Mouse (Mus musculus) small intestine, adult 2 months (tissue): ENCODE measurements around the gene Heyl. TPM values are rescaled to one million over a fixed set of nuclear protein-coding genes. Genes with fewer than 3 reads are reported as not detected.

Source experiments
- H3K27ac ChIP-seq: fragments of 200-500 bp; 2 replicates; pipeline ENCODE4 v1.5.1; 2012; ENCODE audit warnings: low read depth, low read length, control low read depth, inconsistent platforms; ENCODE audit not compliant: insufficient read depth
- H3K27me3 ChIP-seq: fragments of 200-500 bp; 2 replicates; pipeline ENCODE4 v1.6.1; 2012; ENCODE audit warnings: mild to moderate bottlenecking, moderate library complexity, low read length, inconsistent platforms; ENCODE audit not compliant: control insufficient read depth, insufficient read depth
- H3K36me3 ChIP-seq: fragments of 200-500 bp; 2 replicates; pipeline ENCODE4 v1.6.1; 2012; ENCODE audit warnings: mild to moderate bottlenecking, low read length, control low read depth, inconsistent platforms; ENCODE audit not compliant: control insufficient read depth, insufficient read depth
- H3K4me1 ChIP-seq: fragments of 200-500 bp; 2 replicates; pipeline ENCODE4 v1.6.1; 2012; ENCODE audit warnings: low read length, inconsistent platforms, mixed read lengths; ENCODE audit not compliant: control insufficient read depth, insufficient read depth, insufficient read length
- H3K4me3 ChIP-seq: fragments of 200-500 bp; 2 replicates; pipeline ENCODE4 v1.5.1; 2012; ENCODE audit warnings: low read depth, mild to moderate bottlenecking, control low read depth, inconsistent platforms, low read length, moderate library complexity
- CTCF ChIP-seq: fragments of 200-500 bp; IDR thresholded peaks from 2 replicates; pipeline ENCODE4 v1.5.1; 2012; ENCODE audit warnings: low read depth, mild to moderate bottlenecking, control low read depth, inconsistent platforms, low read length, moderate library complexity, mixed read lengths; ENCODE audit not compliant: insufficient replicate concordance, insufficient read length; ENCODE audit errors: extremely low read depth
- POLR2A ChIP-seq: fragments of 200-500 bp; IDR thresholded peaks from 2 replicates; pipeline ENCODE4 v1.6.1; 2012; ENCODE audit warnings: low read depth, mild to moderate bottlenecking, control low read depth, inconsistent platforms, low read length, moderate library complexity
- WGBS: fragments of 180-500 bp; shearing (Covaris S2); methylation state at CpG from one replicate; pipeline ENCODE4 v1.1.7; 2018; 5-methylcytosine and 5-hydroxymethylcytosine counted together
- polyA plus RNA-seq: library from polyadenylated mRNA; depleted of rRNA; stranded (reverse); fragments of >200 nt; gene quantifications from 2 replicates; pipeline ENCODE4 v1.2.3, GENCODE M21; 2012

Gene Heyl
- polyA plus RNA-seq, 1 experiment = 1.3 TPM

DNA sequence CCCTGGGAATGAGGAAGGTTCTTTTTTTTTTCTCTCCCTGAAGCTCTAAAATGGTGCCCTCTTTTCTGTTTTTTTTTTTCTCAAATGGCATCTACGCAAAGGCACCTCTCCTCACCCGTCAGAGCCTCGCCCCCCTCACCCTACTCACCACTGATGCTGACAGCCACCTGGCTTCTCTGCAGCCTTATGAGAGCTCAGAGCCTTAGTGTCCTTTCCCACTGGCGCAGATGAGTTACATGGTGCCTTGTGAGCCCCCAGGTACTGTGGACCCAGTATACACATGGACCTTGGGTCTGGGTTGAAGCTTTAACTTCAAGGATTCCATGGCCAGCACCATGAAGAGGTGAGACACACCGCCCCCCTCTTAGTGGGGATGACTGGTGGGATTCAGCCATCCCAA is 13.3 kb downstream of the Heyl start:
- WGBS = 91% methylated on average over 5 of the region's 5 CpGs
- H3K4me1 ChIP-seq = no peaks in the 10 kb centered on the region
- H3K36me3 ChIP-seq = no peaks in the 10 kb centered on the region
- H3K4me3 ChIP-seq = no peak overlapping the region
- TF ChIP-seq POLR2A (no peak), CTCF (no peak)
- H3K27ac ChIP-seq = no peak overlapping the region; the same call in 1 of the 2 replicates
- H3K27me3 ChIP-seq = no peaks in the 10 kb centered on the region

GRCm38 (mm10) chr4:123247147-123247880 is 14.0 kb downstream of the Heyl start:
- H3K36me3 ChIP-seq = no peaks in the 10 kb centered on the region
- H3K27ac ChIP-seq = no peak overlapping the region
- no peaks in the 10 kb centered on the region for H3K27me3 ChIP-seq
- H3K4me1 ChIP-seq = no peaks in the 10 kb centered on the region
- H3K4me3 ChIP-seq = no peak overlapping the region
- 72% methylated on average over 7 of the region's 7 CpGs for WGBS
- TF ChIP-seq CTCF = no peak
- TF ChIP-seq POLR2A = no peak

DNA sequence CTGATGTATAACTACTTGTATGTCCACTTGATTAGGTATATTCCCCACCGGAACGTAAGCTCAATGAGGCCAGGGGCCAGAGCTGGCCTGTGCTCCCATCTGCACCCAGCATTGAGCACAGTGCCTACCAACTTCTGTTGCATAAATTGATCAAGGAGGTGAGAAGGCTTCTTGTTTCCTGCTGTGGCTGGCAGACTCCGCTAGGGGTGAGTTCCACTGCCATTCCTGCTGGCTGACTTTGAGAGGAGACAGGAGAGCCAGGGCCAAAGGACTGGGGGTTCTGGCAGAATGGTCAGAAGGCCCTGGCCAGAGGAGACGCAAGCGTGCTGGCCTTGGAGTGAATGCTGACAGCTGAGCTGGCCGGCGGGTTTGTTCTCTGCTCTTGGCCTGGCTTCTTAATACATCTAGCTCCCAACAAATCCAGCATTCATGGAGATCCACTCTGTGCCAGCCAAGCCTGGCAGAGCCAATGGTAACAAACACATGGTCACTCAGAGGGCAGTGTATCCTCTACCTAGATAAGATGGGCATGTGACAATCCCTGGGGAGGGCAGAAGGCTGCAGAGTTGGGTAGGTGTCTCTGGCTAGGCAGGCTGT is 15.7 kb downstream of the Heyl start:
- TF ChIP-seq CTCF = no peak
- no peak for TF ChIP-seq POLR2A
- 72% methylated on average over 7 of the region's 7 CpGs for WGBS

GRCm38 (mm10) chr4:123252214-123252613 is 18.9 kb downstream of the Heyl start:
- Histone ChIP-seq H3K27ac (no peak overlapping the region), H3K36me3 (no peaks in the 10 kb centered on the region), H3K4me3 (no peak overlapping the region), H3K4me1 (no peaks in the 10 kb centered on the region), H3K27me3 (no peaks in the 10 kb centered on the region)
- TF ChIP-seq CTCF (no peak), POLR2A (no peak)
- 76% methylated on average over 5 of the region's 5 CpGs for WGBS

More for the DNA sequence above, 15.7 kb downstream of the Heyl start:
- Histone ChIP-seq H3K4me1 (no peaks in the 10 kb centered on the region), H3K36me3 (no peaks in the 10 kb centered on the region), H3K27ac (no peak overlapping the region), H3K4me3 (no peak overlapping the region), H3K27me3 (no peaks in the 10 kb centered on the region)

DNA sequence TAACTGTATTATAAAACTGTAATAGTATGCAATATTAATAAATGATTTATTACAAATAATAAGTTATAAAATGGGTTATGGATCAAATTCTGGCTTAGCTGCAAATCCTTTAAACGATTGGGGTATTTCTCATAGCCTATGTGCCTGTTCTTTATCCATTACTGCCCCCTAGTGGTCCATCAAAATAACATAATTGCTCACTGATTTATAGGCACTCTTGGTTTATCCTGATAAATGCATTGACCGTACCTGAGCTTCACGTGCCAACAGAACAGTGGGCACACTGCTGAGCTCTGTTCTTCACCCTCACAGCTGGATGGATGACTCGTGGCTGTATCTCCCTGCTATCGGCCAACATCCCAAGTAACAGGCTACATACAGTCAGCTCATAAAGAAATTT is 21.3 kb downstream of the Heyl start:
- Histone ChIP-seq H3K27me3 (no peaks in the 10 kb centered on the region), H3K27ac (no peak overlapping the region), H3K4me1 (no peaks in the 10 kb centered on the region), H3K36me3 (no peaks in the 10 kb centered on the region), H3K4me3 (no peak overlapping the region)
- 8% methylated on average over 5 of the region's 5 CpGs for WGBS
- TF ChIP-seq CTCF (peak; percentile 28; the same call in 1 of the 2 replicates), POLR2A (no peak)

GRCm38 (mm10) chr4:123260071-123260746 is 26.9 kb downstream of the Heyl start:
- Histone ChIP-seq H3K4me1 (peaks cover 2% of the 10 kb centered on the region; the same call in 1 of the 2 replicates), H3K4me3 (no peak overlapping the region), H3K27me3 (no peaks in the 10 kb centered on the region), H3K36me3 (no peaks in the 10 kb centered on the region), H3K27ac (no peak overlapping the region)
- TF ChIP-seq POLR2A = no peak
- no peak for TF ChIP-seq CTCF
- WGBS = 29% methylated on average over 8 of the region's 8 CpGs

- no peak for TF ChIP-seq CTCF
- TF ChIP-seq POLR2A = no peak
- Histone ChIP-seq H3K4me1 (peaks cover 2% of the 10 kb centered on the region; the same call in 1 of the 2 replicates), H3K27ac (peak within 1 kb of the TSS; percentile 68), H3K36me3 (no peaks in the 10 kb centered on the region), H3K4me3 (no peak within 1 kb of the TSS), H3K27me3 (no peaks in the 10 kb centered on the region)
- 43% methylated on average over 5 of the region's 5 CpGs for WGBS
Measured at GRCm38 (mm10) chr4:123261721-123262401, 28.5 kb downstream of the Heyl start, which contains the start of gene Pabpc4. TSS of gene Pabpc4 (plus strand) at chr4:123262351.
